Mouse (Mus musculus) testis, adult 2 months (tissue): ENCODE results near the gene Tor2a.

ENCODE experiments used
- CTCF ChIP-seq: fragments of 200-500 bp; IDR thresholded peaks from 2 replicates; pipeline ENCODE4 v1.5.1; 2012; ENCODE audit warnings: low read depth, mild to moderate bottlenecking, inconsistent platforms, low read length, moderate library complexity; ENCODE audit not compliant: control insufficient read depth, insufficient read depth, insufficient replicate concordance
- POLR2A ChIP-seq: fragments of 200-500 bp; IDR thresholded peaks from 2 replicates; pipeline ENCODE4 v1.6.1; 2012; ENCODE audit warnings: low read depth, mild to moderate bottlenecking, inconsistent platforms, low read length, moderate library complexity; ENCODE audit not compliant: control insufficient read depth

DNA sequence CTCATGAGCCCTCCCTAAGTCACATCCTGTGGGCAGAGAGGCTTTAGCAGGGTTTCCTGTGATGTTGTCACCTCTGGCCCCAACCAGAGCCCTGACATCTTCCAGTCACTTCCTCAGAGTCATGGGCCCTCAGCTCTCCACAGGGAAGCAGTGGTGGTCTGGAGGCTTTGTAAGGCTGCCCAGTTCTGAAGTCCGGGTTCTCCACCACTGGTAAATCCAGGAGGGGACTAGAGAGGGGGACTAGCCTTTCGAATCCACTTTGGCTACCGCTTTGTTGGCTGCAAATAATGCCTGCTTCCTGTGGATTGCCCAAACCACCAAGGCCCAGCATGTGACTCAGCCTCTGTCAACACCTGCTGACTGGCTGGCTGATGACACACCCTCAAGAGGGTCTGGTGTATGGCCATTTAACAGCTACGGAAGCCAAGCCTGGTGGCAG is 42.0 kb upstream of the Tor2a start:
- TF ChIP-seq CTCF, result no peak
- no peak for TF ChIP-seq POLR2A
